Mouse (Mus musculus) left cerebral cortex, adult 11 months (tissue): ENCODE results near the gene Nuak1.
A peak's percentile ranks its signal among the peaks of the same experiment; 100 is the strongest.

Source experiments
- DNase-seq: peaks from one replicate; pipeline ENCODE4 v3.0.0; 2022; ENCODE audit warnings: low spot score

Nuak1 gene

GRCm38 (mm10) chr10:84338752-84339151 lies 101.6 kb downstream of the Nuak1 start:
- peak; percentile 17 for DNase-seq

GRCm38 (mm10) chr10:84335441-84335840 lies 105.0 kb downstream of the Nuak1 start:
- peak; percentile 28 for DNase-seq

- no peak for DNase-seq
Measured at GRCm38 (mm10) chr10:84329822-84330221, 110.6 kb downstream of the Nuak1 start.

DNA sequence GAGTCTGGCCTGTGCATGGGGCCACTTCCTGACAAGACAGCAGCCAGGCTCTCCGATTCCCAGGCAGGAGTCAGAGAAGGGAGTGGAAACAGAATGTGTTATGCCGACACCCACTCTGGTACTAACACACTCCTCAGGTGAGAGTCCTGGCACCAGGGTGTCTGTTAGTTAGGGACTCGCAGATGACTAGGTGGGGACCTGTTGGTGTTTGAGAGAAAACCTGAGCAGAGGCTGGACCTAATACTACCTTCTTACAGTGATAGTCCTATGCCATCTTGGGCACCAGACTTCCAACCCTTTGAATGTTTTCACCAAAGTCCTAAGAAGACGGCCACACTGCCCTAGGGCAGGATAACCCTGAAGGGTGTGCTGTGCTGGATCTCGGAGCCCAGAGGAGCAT lies 111.1 kb downstream of the Nuak1 start:
- DNase-seq = no peak

- DNase-seq = no peak
Measured at GRCm38 (mm10) chr10:84324018-84324417, 116.4 kb downstream of the Nuak1 start.
